Mouse (Mus musculus): Measurements from ENCODE around the gene Gm13272.
A peak's percentile ranks its signal among the peaks of the same experiment; 100 is the strongest.
"Not testable (repeated sequence)": the region's sequence is repeated elsewhere in the genome, so short reads cannot be mapped to it uniquely, and the experiment has no call there.

Gm13272 gene

GRCm38 (mm10) chr4:88788402-88788801, 8.8 kb downstream of the Gm13272 start, which contains the start of gene Gm13277:
Gene Gm13277 (plus strand): TSS chr4:88788632.
- peak; percentile 74 for DNase-seq

GRCm38 (mm10) chr4:88791250-88791649, 11.6 kb downstream of the Gm13272 start, which contains the start of gene Gm13278:
Gene Gm13278 (plus strand): TSS chr4:88791550.
- not testable (repeated sequence) for DNase-seq

- DNase-seq, result peak; percentile 76
These were observed 14.5 kb downstream of the Gm13272 start, which contains the start of gene Gm13275 for GRCm38 (mm10) chr4:88793936-88794675. Gene Gm13275 (plus strand): TSS chr4:88794487.

GRCm38 (mm10) chr4:88797097-88797496, 17.4 kb downstream of the Gm13272 start, which contains the start of gene Gm13279:
Gene Gm13279 (plus strand): TSS chr4:88797397.
- DNase-seq, result not testable (repeated sequence)

- not testable (repeated sequence) for DNase-seq
These were observed 19.7 kb downstream of the Gm13272 start, which contains the start of gene Gm13285 for GRCm38 (mm10) chr4:88799365-88799764. Gene Gm13285 (plus strand): TSS chr4:88799665.

GRCm38 (mm10) chr4:88802954-88803353, 23.3 kb downstream of the Gm13272 start, which contains the start of gene Gm13287:
Gene Gm13287 (plus strand): TSS chr4:88803254.
- DNase-seq, result not testable (repeated sequence)

GRCm38 (mm10) chr4:88805231-88805630, 25.6 kb downstream of the Gm13272 start, which contains the start of gene Gm13288:
Gene Gm13288 (plus strand): TSS chr4:88805531.
- not testable (repeated sequence) for DNase-seq

GRCm38 (mm10) chr4:88805761-88806160, 26.1 kb downstream of the Gm13272 start:
- peak; percentile 39 for DNase-seq

- no peak for DNase-seq
These were observed 36.3 kb downstream of the Gm13272 start, which contains the start of gene Ifna7 for GRCm38 (mm10) chr4:88815928-88816327. Gene Ifna7 (plus strand): TSS chr4:88816228.

- no peak for DNase-seq
These were observed 40.0 kb downstream of the Gm13272 start, which contains the start of gene Ifna11 for GRCm38 (mm10) chr4:88819659-88820058. Gene Ifna11 (plus strand): TSS chr4:88819959.

- no peak for DNase-seq
These were observed 43.3 kb downstream of the Gm13272 start for GRCm38 (mm10) chr4:88822995-88823394.

- not testable (repeated sequence) for DNase-seq
These were observed 47.5 kb downstream of the Gm13272 start, which contains the start of gene Ifna6 for GRCm38 (mm10) chr4:88827116-88827515. Gene Ifna6 (plus strand): TSS chr4:88827416.

Measured in cerebellum, adult 11-12 months (tissue).